ENCODE assay signal across 9 mouse cellular contexts in the genomic region with DNA sequence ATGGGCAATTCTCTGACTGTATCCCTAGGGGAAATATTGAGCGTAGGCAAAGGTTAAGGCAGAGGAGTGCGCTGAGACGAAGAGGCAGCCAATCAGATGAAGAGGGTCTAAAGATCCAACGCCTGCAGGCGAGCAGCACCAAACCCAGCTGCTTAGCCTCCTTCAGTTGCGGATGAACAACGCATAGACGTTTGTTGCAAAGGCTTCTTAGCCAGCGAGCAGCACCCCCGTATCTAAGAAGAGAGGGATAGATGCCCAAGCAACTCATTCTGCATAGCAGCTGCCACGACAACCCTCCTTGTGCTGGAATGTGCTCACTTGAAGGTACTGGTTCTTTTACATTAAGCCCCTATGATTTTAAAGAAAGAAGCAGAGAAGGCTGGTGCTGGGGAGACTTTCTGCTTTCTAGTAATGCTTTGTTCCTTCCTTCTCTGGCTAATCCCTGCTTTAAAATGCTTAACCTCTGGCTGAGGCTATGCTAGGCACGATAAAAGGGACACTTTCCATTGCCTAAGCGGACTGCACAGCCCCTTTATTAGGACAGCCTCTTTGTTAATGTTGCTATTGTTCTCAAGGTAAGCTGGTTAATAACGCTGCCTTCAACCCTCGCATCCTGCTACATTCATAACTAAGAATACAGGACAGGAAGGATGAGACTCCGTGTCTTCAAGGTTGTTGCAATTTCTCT. TPM values are rescaled to one million over a fixed set of nuclear protein-coding genes. Genes with fewer than 3 reads are reported as not detected.
DNase-seq lines count a peak whose midpoint lies in the region; ATAC-seq and TF ChIP-seq lines count a peak whose summit lies in the region.
"Had no signal": no experiment of that assay in that cellular context is flagged by ENCODE, and none has a peak within 500 bp of the region (broad histone marks: within the 10 kb centered on the region; RNA-seq: fewer than 3 reads in every experiment).

A gene (plus strand): TSS at position 155 of the 688 bp plus-strand sequence.

- no peak for DNase-seq in lung, adult 2 months
- DNase-seq in lung, postnatal 4 days: no peak
- DNase-seq in embryonic facial prominence, embryonic 14.5 days (ENCODE audit: low spot score): peak; percentile 55
- DNase-seq in heart, embryonic 10.5 days (ENCODE audit: low spot score): no peak
- peak; percentile 11 for DNase-seq in layer of hippocampus, adult 9-11 months
- DNase-seq in c-Kit-positive CD71-positive TER-119-positive erythroid progenitor cells, embryonic 14.5 days (ENCODE audit: low spot score): no peak

- H3K4me1 ChIP-seq in lung, adult 2 months (ENCODE audit: control insufficient read depth, insufficient read depth, low read length): no peaks in the 10 kb centered on the region
- H3K4me1 ChIP-seq in embryonic facial prominence, embryonic 14.5 days (ENCODE audit: control insufficient read depth, insufficient read depth, low read length): 0 out of 2 replicates have a peak, but pooled peaks cover 9% of the 10 kb centered on the region
- peaks cover 7% of the 10 kb centered on the region; the same call in 1 of the 2 replicates for H3K4me1 ChIP-seq in heart, embryonic 10.5 days

- no peak for TF ChIP-seq POLR2A in lung, adult 2 months (IDR thresholded peaks at IDR 0.05; ENCODE audit: borderline replicate concordance, extremely low read depth, low read depth, low read length)
- TF ChIP-seq POLR2A in myocyte (IDR thresholded peaks at IDR 0.05; ENCODE audit: insufficient read length, low read depth): no peak

- no peaks in the 10 kb centered on the region for H3K9me3 ChIP-seq in embryonic facial prominence, embryonic 14.5 days (ENCODE audit: control insufficient read depth, low read length)
- no peaks in the 10 kb centered on the region for H3K9me3 ChIP-seq in heart, embryonic 10.5 days

- no peaks in the 10 kb centered on the region for H3K79me2 ChIP-seq in myocyte (ENCODE audit: control insufficient read depth, insufficient read depth)

- H3K27me3 ChIP-seq in embryonic facial prominence, embryonic 14.5 days (replicated peaks; ENCODE audit: control insufficient read depth, insufficient read depth, low read length): no peaks in the 10 kb centered on the region
- no peaks in the 10 kb centered on the region for H3K27me3 ChIP-seq in heart, embryonic 10.5 days (ENCODE audit: insufficient read depth, poor library complexity, severe bottlenecking)
- H3K27me3 ChIP-seq in myocyte (ENCODE audit: control insufficient read depth, insufficient read depth, insufficient read length): no peaks in the 10 kb centered on the region

- no peak within 1 kb of the TSS for H3K4me3 ChIP-seq in lung, adult 2 months (replicated peaks; ENCODE audit: extremely low read depth, low read depth, low read length)
- H3K4me3 ChIP-seq in embryonic facial prominence, embryonic 14.5 days (ENCODE audit: low read depth, low read length): peak within 1 kb of the TSS; percentile 29
- peak within 1 kb of the TSS; percentile 40 for H3K4me3 ChIP-seq in heart, embryonic 10.5 days
- no peak within 1 kb of the TSS for H3K4me3 ChIP-seq in myocyte

- peak; percentile 86 for ATAC-seq in embryonic facial prominence, embryonic 14.5 days (ENCODE audit: low read depth)
- no peak for ATAC-seq in megakaryocyte, adult 5-6 weeks (ENCODE audit: poor library complexity, severe bottlenecking)

- H3K27ac ChIP-seq in embryonic facial prominence, embryonic 14.5 days (replicated peaks; ENCODE audit: low read depth, low read length): no peak within 1 kb of the TSS; the same call in 1 of the 2 replicates
- H3K27ac ChIP-seq in heart, embryonic 10.5 days: no peak within 1 kb of the TSS

- no peak for TF ChIP-seq CTCF in lung, adult 2 months (IDR thresholded peaks at IDR 0.05; ENCODE audit: insufficient read depth, low read length)

- 27% methylated on average over 16 of the region's 16 CpGs for WGBS in lung, adult 2 months
- 8% methylated on average over 16 of the region's 16 CpGs for WGBS in embryonic facial prominence, embryonic 14.5 days
- 26% methylated on average over 16 of the region's 16 CpGs for WGBS in heart, embryonic 10.5 days

- peak within 1 kb of the TSS; percentile 47 for H3K4me2 ChIP-seq in embryonic facial prominence, embryonic 14.5 days (ENCODE audit: low read depth, low read length)
- H3K4me2 ChIP-seq in myocyte (ENCODE audit: low read depth): no peak within 1 kb of the TSS

- no peaks in the 10 kb centered on the region for H3K36me3 ChIP-seq in embryonic facial prominence, embryonic 14.5 days (ENCODE audit: control insufficient read depth, insufficient read depth, low read length)
- no peaks in the 10 kb centered on the region for H3K36me3 ChIP-seq in heart, embryonic 10.5 days
- no peaks in the 10 kb centered on the region for H3K36me3 ChIP-seq in myocyte (ENCODE audit: control insufficient read depth, insufficient read depth)
- H3K36me3 ChIP-seq: G1E had no signal

- H3K9ac ChIP-seq in embryonic facial prominence, embryonic 14.5 days (ENCODE audit: low read depth, low read length): peak within 1 kb of the TSS; percentile 54; the same call in 1 of the 2 replicates

- H3ac ChIP-seq in myocyte (ENCODE audit: control insufficient read depth, insufficient read length): no peak within 1 kb of the TSS

TF ChIP-seq in myocyte, 11 proteins besides CTCF, POLR2A, EP300 and RAD21:
- TF ChIP-seq POLR2AphosphoS2 (IDR thresholded peaks at IDR 0.05; ENCODE audit: insufficient read length, low read depth): no peak
- TF ChIP-seq E2F4 (IDR thresholded peaks at IDR 0.05; ENCODE audit: insufficient read depth): no peak
- no peak for TF ChIP-seq MAX (IDR thresholded peaks at IDR 0.05; ENCODE audit: low read depth)
- no peak for TF ChIP-seq USF1 (IDR thresholded peaks at IDR 0.05; ENCODE audit: low read depth)
- no peak for TF ChIP-seq SRF (IDR thresholded peaks at IDR 0.05; ENCODE audit: control insufficient read depth, insufficient read length, low read depth)
- no peak for TF ChIP-seq CEBPB (IDR thresholded peaks at IDR 0.05; ENCODE audit: insufficient read depth, poor library complexity, severe bottlenecking)
- TF ChIP-seq TCF3 (IDR thresholded peaks at IDR 0.05; ENCODE audit: insufficient read length, low read depth): no peak
- TF ChIP-seq MYOG (IDR thresholded peaks at IDR 0.05; ENCODE audit: control insufficient read depth in 1 of 3, insufficient read depth in 1 of 3, insufficient read length in 2 of 3, low read depth in 2 of 3): no peak
- TF ChIP-seq REST (IDR thresholded peaks at IDR 0.05; ENCODE audit: insufficient read depth, insufficient read length): no peak
- TF ChIP-seq TCF12 (IDR thresholded peaks at IDR 0.05; ENCODE audit: insufficient read depth, poor library complexity, severe bottlenecking): no peak
- TF ChIP-seq MYOD1 (IDR thresholded peaks at IDR 0.05; ENCODE audit: control insufficient read depth in 1 of 3, insufficient read length in 2 of 3, low read depth in 2 of 3): no peak

RNA-seq across cellular contexts. Expression of the gene that starts here (rescaled TPM):
- polyA plus RNA-seq in lung, adult 2 months (2012; rRNA removed): 6.5 and 10.1 TPM in 2 replicates
- polyA plus RNA-seq in embryonic facial prominence, embryonic 14.5 days (2014; fragmentation: Nextera tagmentation; extraction: Ambion mirVana): 32.2 and 36.7 TPM in 2 replicates
- 134 and 278 TPM in 2 replicates for polyA plus RNA-seq in heart, embryonic 10.5 days (2016; fragmentation: Nextera tagmentation; extraction: Ambion mirVana)
- 14.3 TPM for polyA plus RNA-seq in myocyte (2012; fragmentation: generic; extraction: Trizol)
- total RNA-seq in megakaryocyte, adult 5-6 weeks (2015): 0.09 TPM in 1 of 2 replicates, not detected in the other
- 0.04 TPM in 1 of 2 replicates, not detected in the other for total RNA-seq in megakaryocyte, adult 5-6 weeks (2017)
- polyA plus RNA-seq: G1E had no signal

Comparison
In these comparisons a context has a peak if more than half of its experiments do, and no peak if none do; other contexts are left out.
1. DNase-seq: peak in embryonic facial prominence, embryonic 14.5 days (single experiment) and layer of hippocampus, adult 9-11 months (single experiment); none in lung, adult 2 months (single experiment), lung, postnatal 4 days (0 of 2), heart, embryonic 10.5 days (single experiment) and c-Kit-positive CD71-positive TER-119-positive erythroid progenitor cells, embryonic 14.5 days (single experiment).
2. H3K4me3 ChIP-seq: peak in embryonic facial prominence, embryonic 14.5 days (single experiment) and heart, embryonic 10.5 days (single experiment); none in lung, adult 2 months (single experiment) and myocyte (single experiment).